Mouse (Mus musculus) hindbrain, embryonic 10.5 days (tissue): ENCODE results near the gene Xpot. TPM values are rescaled to one million over a fixed set of nuclear protein-coding genes. Genes with fewer than 3 reads are reported as not detected.
A peak's percentile ranks its signal among the peaks of the same experiment; 100 is the strongest.

Source experiments
- DNase-seq: peaks from one replicate; pipeline ENCODE4 v3.0.0-alpha.2; 2017; ENCODE audit warnings: low spot score
- H3K27ac ChIP-seq: fragments of 300-500 bp; sonication (generic); 2 replicates; pipeline ENCODE4 v1.5.1; 2016; ENCODE audit warnings: mild to moderate bottlenecking, moderate library complexity
- H3K27me3 ChIP-seq: fragments of 300-500 bp; sonication (generic); 2 replicates; pipeline ENCODE4 v1.6.1; 2016; ENCODE audit warnings: mild to moderate bottlenecking; ENCODE audit not compliant: poor library complexity, insufficient read depth, severe bottlenecking
- H3K36me3 ChIP-seq: fragments of 300-500 bp; sonication (generic); 2 replicates; pipeline ENCODE4 v1.6.1; 2016; ENCODE audit warnings: mild to moderate bottlenecking, moderate library complexity
- H3K4me1 ChIP-seq: fragments of 300-500 bp; sonication (generic); replicated peaks from 2 replicates; pipeline ENCODE4 v1.6.1; 2016; ENCODE audit warnings: mild to moderate bottlenecking
- H3K4me3 ChIP-seq: fragments of 300-500 bp; sonication (generic); 2 replicates; pipeline ENCODE4 v1.5.1; 2016; ENCODE audit warnings: mild to moderate bottlenecking, moderate library complexity
- H3K9me3 ChIP-seq: fragments of 300-500 bp; sonication (generic); 2 replicates; pipeline ENCODE4 v1.6.1; 2016; ENCODE audit warnings: mild to moderate bottlenecking, moderate library complexity
- WGBS: fragments of 180-500 bp; shearing (Covaris S2); methylation state at CpG from one replicate; pipeline ENCODE4 v1.1.7; 2016; 5-methylcytosine and 5-hydroxymethylcytosine counted together
- polyA plus RNA-seq: library from polyadenylated mRNA; unstranded; fragments of >200 nt; fragmentation: Nextera tagmentation; extraction: Ambion mirVana; gene quantifications from 2 replicates; pipeline ENCODE4 v1.2.1, GENCODE M21; 2016

Gene Xpot
- polyA plus RNA-seq, 1 experiment from 2014 or later, result 42.4 TPM

DNA sequence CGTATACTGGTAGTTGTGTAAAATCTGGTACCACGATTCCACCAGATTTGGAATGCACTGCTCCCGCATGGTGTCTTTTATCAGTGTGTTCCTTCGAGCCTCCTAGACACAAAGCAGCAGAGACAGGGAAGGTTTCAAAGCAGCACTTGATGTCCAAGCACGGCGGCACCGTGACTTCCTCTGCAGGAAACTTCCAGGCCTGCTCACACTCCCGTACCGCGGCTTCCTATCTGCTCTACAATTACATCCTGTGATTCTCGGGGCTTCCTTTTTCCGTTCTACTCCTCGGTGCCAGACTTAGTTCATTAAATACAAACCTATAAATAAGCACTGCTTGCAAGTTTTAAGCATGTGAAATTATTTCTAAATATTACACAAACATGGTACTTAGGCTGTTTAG, 12.6 kb downstream of the Xpot start:
- Histone ChIP-seq H3K27ac (no peak overlapping the region), H3K27me3 (no peaks in the 10 kb centered on the region), H3K4me1 (no peaks in the 10 kb centered on the region), H3K9me3 (no peaks in the 10 kb centered on the region), H3K36me3 (peaks cover 98% of the 10 kb centered on the region), H3K4me3 (no peak overlapping the region)
- 96% methylated on average over 13 of the region's 13 CpGs for WGBS
- no peak for DNase-seq

DNA sequence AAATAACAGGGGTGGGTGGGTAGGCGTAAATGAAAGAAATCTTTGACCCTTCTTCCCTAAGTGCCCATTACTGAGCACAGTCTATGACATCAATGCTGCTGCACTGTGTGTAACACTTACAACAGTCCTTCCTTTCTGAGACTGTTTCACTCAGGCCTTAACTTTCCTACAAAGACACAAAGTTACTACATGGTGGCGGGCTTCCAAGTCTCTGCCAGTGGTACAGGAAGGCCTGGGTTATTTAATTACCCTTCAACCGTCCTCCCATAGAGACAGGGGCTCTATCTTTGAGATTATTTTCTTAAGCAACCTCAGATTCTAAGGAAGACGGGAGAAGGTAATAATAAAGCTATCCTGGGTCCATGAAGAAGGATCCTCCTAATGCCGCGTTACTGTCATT, 13.7 kb downstream of the Xpot start:
- Histone ChIP-seq H3K4me3 (no peak overlapping the region), H3K4me1 (no peaks in the 10 kb centered on the region), H3K9me3 (no peaks in the 10 kb centered on the region), H3K27ac (no peak overlapping the region), H3K27me3 (no peaks in the 10 kb centered on the region), H3K36me3 (peaks cover 98% of the 10 kb centered on the region)
- WGBS, result 91% methylated on average over 6 of the region's 6 CpGs
- DNase-seq, result no peak

DNA sequence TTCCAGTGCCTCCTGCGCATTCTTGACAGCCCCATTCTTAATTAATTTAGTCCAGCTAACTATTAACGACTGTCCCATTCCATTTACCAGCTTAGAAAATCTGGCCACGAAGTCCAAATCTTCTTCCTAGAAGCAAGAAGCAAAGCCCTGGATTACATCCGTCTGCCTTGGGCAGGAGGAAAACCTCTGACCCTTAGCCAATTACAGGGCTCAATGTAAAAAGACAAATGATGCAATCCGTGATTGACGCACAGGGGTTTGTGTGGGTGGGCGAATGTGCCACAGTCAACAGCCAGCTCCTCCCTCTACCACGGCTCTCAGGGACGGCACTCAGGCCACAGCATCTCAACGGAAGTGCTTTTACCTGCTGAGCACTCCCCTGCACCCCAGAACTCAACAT, 14.5 kb downstream of the Xpot start:
- Histone ChIP-seq H3K27ac (no peak overlapping the region), H3K27me3 (no peaks in the 10 kb centered on the region), H3K4me1 (no peaks in the 10 kb centered on the region), H3K9me3 (no peaks in the 10 kb centered on the region), H3K36me3 (peaks cover 98% of the 10 kb centered on the region), H3K4me3 (no peak overlapping the region)
- WGBS, result 82% methylated on average over 10 of the region's 10 CpGs
- DNase-seq, result no peak

DNA sequence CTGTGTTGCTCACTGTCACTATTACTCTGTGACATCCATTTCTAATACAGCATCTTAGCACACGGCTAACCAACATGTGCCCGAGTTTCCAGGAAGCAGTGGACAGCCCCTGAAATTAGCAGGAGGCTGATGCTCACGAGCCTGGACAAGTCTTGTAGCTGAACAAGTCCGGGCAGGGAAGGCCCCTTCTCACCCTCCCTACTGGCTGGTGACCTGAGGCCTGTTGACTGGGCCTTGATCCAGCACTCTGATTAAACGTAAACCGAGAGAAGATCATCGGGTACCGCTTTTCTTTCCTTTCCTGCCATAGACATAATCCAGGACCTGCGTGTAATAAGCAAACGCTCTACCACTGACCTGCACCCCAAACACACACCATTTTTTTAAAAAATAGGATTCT, 18.0 kb downstream of the Xpot start:
- Histone ChIP-seq H3K36me3 (peaks cover 99% of the 10 kb centered on the region), H3K4me3 (no peak overlapping the region)
- WGBS, result 92% methylated on average over 10 of the region's 10 CpGs

DNA sequence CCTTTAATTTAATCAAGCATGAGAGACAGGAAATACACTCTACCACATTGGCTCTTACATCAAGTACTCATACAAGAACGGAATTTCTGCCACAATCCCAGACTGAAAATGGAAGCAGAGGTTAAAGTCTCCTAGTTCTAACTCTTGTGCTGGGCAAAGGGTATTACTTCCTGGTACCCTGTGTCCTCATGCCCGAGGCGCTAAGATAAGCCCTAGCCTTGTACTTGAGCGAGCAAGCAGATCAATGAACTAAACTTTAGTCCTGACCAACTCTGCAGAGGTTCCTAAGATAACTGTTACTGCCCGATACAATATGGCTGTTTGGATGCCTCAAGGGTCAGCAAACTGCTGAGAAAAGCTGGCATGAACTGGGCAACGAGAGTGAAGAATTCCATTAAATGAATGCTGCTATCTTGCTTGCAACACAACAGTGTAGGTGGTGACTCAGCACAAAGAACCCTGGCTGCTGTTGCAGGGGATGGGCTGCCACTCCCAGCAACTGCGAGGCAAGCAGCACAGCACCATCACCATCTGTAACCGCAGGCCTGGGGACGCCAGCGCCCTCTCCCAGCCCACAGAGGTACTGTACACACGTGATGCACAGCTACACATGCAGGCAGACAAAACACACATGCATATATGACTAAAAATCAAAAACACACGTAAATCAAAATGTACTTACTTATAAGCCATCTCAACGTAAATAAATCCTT, 21.3 kb downstream of the Xpot start:
- no peaks in the 10 kb centered on the region for H3K4me1 ChIP-seq
- WGBS, result 96% methylated on average over 13 of the region's 13 CpGs
- no peaks in the 10 kb centered on the region for H3K27me3 ChIP-seq
- H3K4me3 ChIP-seq, result no peak overlapping the region
- H3K27ac ChIP-seq, result no peak overlapping the region
- DNase-seq, result no peak
- H3K36me3 ChIP-seq, result peaks cover 99% of the 10 kb centered on the region
- H3K9me3 ChIP-seq, result no peaks in the 10 kb centered on the region

More for the DNA sequence above, 18.0 kb downstream of the Xpot start:
- Histone ChIP-seq H3K4me1 (no peaks in the 10 kb centered on the region), H3K27me3 (no peaks in the 10 kb centered on the region), H3K9me3 (no peaks in the 10 kb centered on the region), H3K27ac (no peak overlapping the region)
- DNase-seq, result no peak

DNA sequence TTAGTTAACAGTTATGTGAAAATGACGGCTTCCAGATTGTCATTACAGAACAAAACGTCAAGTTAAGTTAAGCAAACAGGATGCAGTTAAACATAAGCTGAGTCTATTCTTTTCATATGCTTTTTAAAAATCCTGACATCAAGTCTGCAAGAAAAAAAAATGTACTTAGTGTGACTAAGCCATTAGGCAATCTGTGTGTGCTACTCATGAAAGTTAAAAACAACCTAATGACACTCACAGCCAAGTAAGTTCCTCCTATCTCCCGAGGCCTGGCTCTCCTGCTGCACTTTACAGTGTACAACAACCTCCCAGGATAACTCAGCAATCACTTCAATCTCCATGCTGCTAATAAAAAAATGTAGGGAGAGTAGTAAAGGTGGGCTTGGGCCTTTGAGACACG, 22.6 kb downstream of the Xpot start:
- Histone ChIP-seq H3K27me3 (no peaks in the 10 kb centered on the region), H3K36me3 (peaks cover 100% of the 10 kb centered on the region), H3K9me3 (no peaks in the 10 kb centered on the region), H3K4me3 (no peak overlapping the region), H3K4me1 (no peaks in the 10 kb centered on the region), H3K27ac (no peak overlapping the region)
- 91% methylated on average over 4 of the region's 4 CpGs for WGBS
- no peak for DNase-seq

DNA sequence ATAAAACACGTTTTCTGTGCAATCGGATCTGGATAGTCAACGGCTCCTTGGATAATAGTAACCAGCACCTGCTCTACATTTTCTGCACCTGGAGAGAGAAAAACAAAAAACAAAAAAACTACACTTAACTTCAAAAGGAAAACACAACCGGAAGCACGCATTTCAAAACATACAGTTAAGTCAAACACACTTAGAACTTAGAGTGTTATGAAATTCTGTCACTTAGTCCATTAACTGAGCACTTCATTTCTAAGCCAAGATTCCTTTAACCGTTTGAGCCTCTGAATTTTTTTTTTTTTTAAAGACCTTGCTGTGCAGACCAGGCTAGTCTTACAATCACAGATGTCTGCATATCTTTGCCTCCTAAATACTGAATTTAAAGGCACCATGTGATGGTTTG, 24.9 kb downstream of the Xpot start:
- 89% methylated on average over 6 of the region's 6 CpGs for WGBS
- no peaks in the 10 kb centered on the region for H3K27me3 ChIP-seq
- no peak for DNase-seq
- H3K36me3 ChIP-seq, result peaks cover 100% of the 10 kb centered on the region
- H3K27ac ChIP-seq, result no peak overlapping the region
- H3K4me3 ChIP-seq, result no peak overlapping the region
- no peaks in the 10 kb centered on the region for H3K4me1 ChIP-seq
- no peaks in the 10 kb centered on the region for H3K9me3 ChIP-seq

DNA sequence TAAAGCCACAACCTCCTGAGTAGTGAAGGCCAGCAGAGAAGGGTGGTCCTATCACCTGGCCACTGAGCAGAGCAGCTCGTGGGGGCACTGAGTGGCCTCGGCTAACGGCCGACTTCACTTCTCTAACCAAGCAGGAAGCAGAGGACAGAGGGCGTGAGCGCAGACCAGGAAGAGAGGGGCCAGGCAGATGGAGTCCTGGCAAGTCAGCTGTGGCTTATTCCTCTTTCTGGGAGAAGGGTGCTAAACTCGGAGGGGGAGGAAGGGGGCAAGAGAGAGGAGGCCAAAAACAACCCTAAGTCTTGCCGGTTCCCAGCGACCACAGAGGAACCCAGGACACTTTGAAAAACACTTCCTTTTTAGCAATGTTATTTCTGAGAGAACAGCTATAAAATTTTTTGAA, 29.6 kb downstream of the Xpot start:
- WGBS, result 87% methylated on average over 9 of the region's 9 CpGs
- Histone ChIP-seq H3K4me3 (no peak overlapping the region), H3K27me3 (no peaks in the 10 kb centered on the region), H3K36me3 (peaks cover 97% of the 10 kb centered on the region), H3K4me1 (no peaks in the 10 kb centered on the region), H3K27ac (no peak overlapping the region), H3K9me3 (no peaks in the 10 kb centered on the region)
- no peak for DNase-seq

DNA sequence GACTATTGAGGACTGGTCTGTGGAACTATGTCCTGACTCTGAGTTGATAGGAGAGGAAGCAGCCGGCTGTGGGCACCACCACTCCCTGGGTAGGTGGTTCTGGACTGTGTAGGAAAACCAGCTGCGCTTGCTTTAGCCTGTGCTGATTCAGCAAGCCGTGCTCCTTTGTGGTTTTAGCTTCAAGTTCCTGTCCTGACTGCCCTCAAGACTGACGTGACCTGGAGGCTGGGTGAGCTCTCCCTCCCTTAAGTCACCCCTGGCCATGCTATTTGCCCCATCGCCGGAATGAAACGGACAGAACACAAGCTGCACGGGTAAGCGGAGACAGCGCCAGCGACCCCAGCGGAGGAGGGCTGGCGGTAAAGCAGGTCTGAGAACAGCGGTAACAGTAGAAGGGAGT, 35.0 kb downstream of the Xpot start:
- DNase-seq, result no peak
- Histone ChIP-seq H3K36me3 (peaks cover 68% of the 10 kb centered on the region), H3K4me1 (no peaks in the 10 kb centered on the region), H3K27ac (no peak overlapping the region), H3K9me3 (no peaks in the 10 kb centered on the region), H3K4me3 (no peak overlapping the region), H3K27me3 (no peaks in the 10 kb centered on the region)
- WGBS, result 91% methylated on average over 14 of the region's 14 CpGs

DNA sequence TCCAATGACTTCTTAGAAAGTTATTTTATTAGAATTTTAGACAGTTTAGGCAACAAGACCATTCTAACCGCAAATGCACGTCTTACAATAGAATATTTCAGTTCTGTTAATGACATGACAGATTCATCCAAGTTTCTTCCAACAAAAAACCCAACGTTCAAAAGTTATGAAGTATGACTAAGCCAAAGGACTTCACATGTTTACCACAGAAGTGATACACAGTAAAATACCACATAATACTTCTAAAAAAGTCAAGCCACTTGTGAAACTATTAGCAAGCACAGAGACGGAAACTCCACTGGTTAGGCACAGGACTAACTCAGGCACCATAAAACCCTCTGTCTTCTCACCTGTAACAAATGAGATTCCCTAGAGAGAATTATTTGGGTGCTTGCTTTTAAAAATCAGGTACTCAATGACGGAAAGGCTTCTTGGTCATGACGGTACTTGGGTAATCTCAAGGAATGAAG, 38.7 kb downstream of the Xpot start:
- 67% methylated on average over 6 of the region's 6 CpGs for WGBS
- Histone ChIP-seq H3K9me3 (no peaks in the 10 kb centered on the region), H3K4me1 (peaks cover 13% of the 10 kb centered on the region), H3K27ac (peak overlapping the region; percentile 94; the same call in 1 of the 2 replicates), H3K27me3 (no peaks in the 10 kb centered on the region), H3K4me3 (peak overlapping the region; percentile 83), H3K36me3 (peaks cover 50% of the 10 kb centered on the region)
- no peak for DNase-seq

DNA sequence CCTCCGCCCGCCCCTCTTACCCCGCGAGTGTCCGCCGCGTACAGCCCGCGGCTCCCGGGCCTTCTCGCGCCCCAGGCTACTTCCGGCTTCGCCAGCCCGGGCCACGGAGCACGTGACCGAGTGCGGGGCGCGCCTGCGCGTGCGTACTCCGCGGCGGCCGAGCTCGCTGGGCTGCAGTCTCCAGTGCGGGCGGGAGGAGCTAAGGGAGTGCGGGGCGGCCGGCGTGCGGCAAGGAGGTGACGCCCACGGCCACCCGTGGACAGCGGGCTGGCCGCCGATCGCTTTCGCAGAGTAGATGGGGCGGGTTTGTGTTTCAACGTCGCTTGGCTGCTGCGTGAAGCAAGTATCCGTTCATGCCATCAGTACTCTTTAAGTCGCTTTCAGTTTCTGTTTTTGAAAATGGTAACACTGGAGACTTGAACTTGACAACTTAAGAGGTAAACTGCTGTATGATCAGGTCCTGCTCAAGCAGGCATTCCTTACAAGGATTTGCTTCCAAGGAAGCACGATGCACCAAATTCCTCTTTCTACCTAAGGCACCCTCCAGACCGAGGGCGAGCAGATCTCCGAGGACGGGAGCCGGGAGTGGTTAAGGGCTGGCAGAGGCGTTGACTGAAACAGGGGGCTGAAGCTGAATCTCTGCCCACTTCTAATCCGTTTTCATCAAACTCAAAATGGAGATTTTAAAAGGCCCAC, 39.3 kb downstream of the Xpot start, which contains the start of gene Tbk1:
Gene Tbk1, minus strand, starts transcription at position 113 of the 696 bp plus-strand sequence.
- H3K4me1 ChIP-seq, result peaks cover 13% of the 10 kb centered on the region
- no peaks in the 10 kb centered on the region for H3K9me3 ChIP-seq
- no peaks in the 10 kb centered on the region for H3K27me3 ChIP-seq
- under 1% methylated on average over 54 of the region's 58 CpGs for WGBS
- DNase-seq, result peak; percentile 91
- peak within 1 kb of the TSS; percentile 94 for H3K27ac ChIP-seq
- H3K4me3 ChIP-seq, result peak within 1 kb of the TSS; percentile 83
- H3K36me3 ChIP-seq, result peaks cover 50% of the 10 kb centered on the region

DNA sequence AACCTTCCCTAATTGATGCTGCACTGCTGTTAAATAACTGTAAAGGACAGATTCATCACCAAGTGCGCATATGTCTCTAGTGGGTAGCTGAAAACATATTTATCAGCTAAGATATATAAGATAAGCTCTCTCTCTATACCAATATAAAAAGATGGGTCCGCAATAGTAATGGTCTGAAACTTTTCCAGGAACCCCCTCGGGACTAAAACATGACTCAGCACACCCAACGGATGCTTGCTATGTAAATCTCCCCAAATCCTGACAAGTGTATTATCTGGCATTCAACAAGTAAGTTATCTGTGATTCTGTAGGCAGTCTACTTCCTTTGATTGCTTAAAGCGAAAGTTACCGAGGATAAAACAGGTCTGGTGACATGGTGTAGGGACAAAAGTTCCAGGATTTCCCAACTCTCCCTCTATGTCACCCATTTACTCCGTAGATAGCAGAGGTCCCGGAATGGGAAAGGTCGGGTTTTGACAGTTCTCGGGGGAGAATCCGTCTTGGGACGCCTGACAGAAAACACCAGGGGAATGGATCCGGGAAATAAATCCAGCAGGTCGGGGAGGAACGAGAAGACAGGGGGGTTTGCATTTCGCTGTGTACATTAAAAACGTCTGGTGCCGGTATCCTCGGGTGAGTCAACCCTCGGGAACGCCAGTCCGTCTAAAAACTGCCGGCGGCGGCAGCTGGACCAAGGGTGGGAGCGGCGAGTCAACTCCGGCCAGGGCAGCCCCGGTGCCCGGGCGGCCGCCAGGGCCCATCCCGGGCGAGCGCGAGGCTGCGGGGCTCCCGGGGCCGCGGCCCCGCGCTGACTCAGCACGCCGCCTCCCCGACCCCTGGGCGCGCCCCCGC, 40.1 kb downstream of the Xpot start:
- no peak for DNase-seq
- WGBS, result 4% methylated on average over 47 of the region's 48 CpGs
- no peaks in the 10 kb centered on the region for H3K27me3 ChIP-seq
- peak overlapping the region; percentile 94 for H3K27ac ChIP-seq
- H3K9me3 ChIP-seq, result no peaks in the 10 kb centered on the region
- H3K4me1 ChIP-seq, result peaks cover 13% of the 10 kb centered on the region
- H3K4me3 ChIP-seq, result peak overlapping the region; percentile 83
- H3K36me3 ChIP-seq, result peaks cover 51% of the 10 kb centered on the region
